Mouse (Mus musculus) fat pad, adult 2 months (tissue): Measurements from ENCODE around the gene Nat8.
"Not testable (repeated sequence)": the region's sequence is repeated elsewhere in the genome, so short reads cannot be mapped to it uniquely, and the experiment has no call there.

Experiments
- DNase-seq: peaks from one replicate; pipeline ENCODE4 v3.0.0-alpha.2; 2011; ENCODE audit warnings: low read depth, low spot score; ENCODE audit errors: extremely low read depth

The Nat8 gene

GRCm38 (mm10) chr6:85831796-85832321 is at the start of gene Nat8:
Gene Nat8 (minus strand): TSS chr6:85832082.
- no peak for DNase-seq

GRCm38 (mm10) chr6:85869006-85869405 is 37.1 kb upstream of the Nat8 start, which contains the start of gene Nat8f2:
Gene Nat8f2 (minus strand): TSS chr6:85869158.
- DNase-seq, result not testable (repeated sequence)

- DNase-seq, result no peak
Observed at GRCm38 (mm10) chr6:85867726-85868690, 36.1 kb upstream of the Nat8 start.

GRCm38 (mm10) chr6:85866995-85867394 is 35.1 kb upstream of the Nat8 start:
- not testable (repeated sequence) for DNase-seq

- DNase-seq, result not testable (repeated sequence)
Observed at GRCm38 (mm10) chr6:85866166-85866565, 34.3 kb upstream of the Nat8 start.

GRCm38 (mm10) chr6:85864900-85865639 is 33.2 kb upstream of the Nat8 start:
- DNase-seq, result not testable (repeated sequence)

- no peak for DNase-seq
Observed at GRCm38 (mm10) chr6:85863840-85864239, 32.0 kb upstream of the Nat8 start.

- DNase-seq, result no peak
Observed at GRCm38 (mm10) chr6:85863136-85863535, 31.3 kb upstream of the Nat8 start.

GRCm38 (mm10) chr6:85862565-85862964 is 30.7 kb upstream of the Nat8 start:
- DNase-seq, result no peak

DNA sequence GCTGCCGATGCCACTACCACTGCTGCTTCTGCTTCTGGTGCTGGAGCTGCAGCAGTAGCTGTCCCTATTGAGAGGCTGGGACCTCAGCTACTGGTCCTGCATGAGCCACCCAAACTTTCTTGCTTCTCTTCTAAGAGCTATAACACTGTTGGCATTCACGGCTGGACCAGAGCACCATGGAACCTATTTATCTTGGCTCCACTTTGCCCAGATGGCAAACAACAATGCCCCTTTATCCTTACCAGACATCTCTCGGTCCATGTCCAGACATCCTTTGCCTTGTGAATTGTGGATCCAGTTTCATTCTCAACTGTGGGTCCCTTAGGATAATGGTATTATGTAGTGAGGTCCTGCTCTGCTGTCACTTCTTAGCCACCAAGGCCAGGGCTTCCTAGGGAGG is 29.4 kb upstream of the Nat8 start:
- no peak for DNase-seq

DNA sequence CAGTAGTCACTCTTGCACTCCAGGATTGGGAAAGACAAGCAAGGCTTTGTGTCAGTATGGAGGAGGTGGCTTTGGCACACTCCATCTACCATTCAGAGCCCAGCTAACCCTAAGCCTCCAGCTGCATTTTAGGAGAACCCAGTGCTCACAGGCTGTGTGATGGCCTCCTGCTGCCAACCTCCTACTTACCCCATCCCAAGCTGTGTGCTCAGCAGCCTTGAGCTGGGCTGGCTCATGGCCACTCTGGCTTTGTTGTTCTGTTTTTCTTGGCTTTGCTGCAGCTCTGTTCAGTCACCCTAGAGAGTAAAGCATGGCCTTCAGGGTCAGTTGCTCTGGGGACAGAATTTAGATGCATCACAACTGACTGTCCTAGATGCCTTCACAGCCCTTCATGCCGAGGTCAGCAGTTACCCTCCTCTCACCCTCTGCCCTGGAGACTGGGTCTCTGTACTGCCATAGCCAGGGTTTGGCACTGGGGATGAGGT is 24.4 kb upstream of the Nat8 start:
- peak; percentile 96 for DNase-seq

GRCm38 (mm10) chr6:85853481-85853880 is 21.6 kb upstream of the Nat8 start:
- no peak for DNase-seq

GRCm38 (mm10) chr6:85851062-85851773 is 19.3 kb upstream of the Nat8 start:
- no peak for DNase-seq

DNA sequence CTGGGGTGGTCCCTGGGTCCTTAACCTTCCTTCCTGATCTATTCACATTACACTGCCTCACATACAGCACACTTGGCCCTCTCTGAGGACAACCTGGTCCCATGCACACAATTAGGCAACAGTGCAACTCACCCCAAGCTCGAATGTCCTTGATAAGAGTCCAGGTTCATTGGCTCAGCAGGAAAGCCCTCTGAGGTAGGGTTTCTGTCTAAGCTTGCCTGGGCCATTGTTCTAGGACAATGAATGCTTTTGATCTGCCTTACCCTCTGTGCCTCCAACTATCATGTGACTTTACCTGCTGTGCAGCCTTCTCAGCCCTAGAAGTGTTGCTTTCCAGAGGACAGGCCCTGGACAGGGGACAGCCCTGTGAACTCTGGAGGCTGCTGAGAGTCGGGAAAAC is 17.4 kb upstream of the Nat8 start:
- peak; percentile 88 for DNase-seq

DNA sequence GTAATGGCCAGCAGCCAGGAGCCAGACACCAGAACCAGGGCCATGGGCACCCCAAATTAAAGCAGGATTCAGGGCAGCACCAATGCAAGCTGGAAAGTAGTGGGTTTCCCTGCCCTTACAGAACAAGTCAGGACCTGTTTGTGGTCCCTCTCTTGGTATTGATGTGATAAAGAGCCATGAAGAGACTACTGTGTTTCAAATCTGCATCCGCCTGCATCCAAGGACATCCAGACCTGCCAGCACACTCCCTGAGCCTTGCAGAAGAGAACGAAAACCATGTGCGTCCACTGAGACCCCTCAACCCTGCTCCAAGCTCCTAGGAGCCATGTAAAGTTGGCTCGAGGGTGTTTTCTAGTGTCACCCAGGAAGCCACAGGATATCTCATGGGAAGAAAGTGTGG is 16.3 kb upstream of the Nat8 start:
- DNase-seq, result no peak

DNA sequence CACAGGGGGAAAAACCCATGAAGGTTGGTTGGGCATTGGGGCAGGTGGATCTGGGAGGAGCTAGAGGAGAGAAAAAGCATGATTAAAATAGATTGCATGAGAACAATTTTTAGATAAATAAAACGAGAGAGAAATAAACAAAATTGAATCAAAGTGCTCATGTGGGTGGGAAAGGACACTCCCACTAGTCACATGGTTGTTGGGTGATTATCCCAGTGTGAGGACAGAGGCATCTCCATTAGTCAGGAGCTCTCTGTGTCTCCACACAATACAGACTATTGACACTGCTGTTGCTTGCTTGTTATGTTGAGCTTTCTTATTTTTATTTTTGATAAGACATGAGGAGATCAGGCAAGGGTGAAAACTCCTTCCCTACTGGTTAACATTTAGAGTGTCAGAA is 15.0 kb upstream of the Nat8 start:
- DNase-seq, result no peak

DNA sequence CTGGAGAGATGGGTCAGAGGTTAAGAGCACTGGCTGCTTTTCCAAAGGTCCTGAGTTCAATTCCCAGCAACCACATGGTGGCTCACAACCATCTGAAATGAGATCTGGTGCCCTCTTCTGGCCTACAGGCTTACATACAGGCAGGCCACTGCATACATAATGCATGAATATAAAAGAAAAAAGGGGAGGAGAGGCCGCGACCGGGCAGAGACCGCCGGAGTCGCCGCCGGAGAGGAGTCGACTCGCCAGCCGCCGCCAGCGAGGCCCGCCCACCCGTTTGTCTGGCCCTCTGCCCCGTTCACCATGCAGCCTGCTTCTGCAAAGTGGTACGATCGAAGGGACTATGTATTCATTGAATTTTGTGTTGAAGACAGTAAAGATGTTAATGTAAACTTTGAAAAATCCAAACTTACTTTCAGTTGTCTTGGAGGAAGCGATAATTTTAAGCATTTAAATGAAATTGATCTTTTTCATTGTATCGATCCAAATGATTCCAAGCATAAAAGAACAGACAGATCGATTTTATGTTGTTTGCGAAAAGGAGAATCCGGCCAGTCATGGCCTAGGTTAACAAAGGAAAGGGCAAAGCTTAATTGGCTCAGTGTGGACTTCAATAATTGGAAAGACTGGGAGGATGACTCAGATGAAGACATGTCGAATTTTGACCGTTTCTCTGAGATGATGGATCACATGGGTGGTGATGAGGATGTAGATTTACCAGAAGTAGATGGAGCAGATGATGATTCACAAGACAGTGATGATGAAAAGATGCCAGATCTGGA is 12.0 kb upstream of the Nat8 start:
- DNase-seq, result not testable (repeated sequence)

DNA sequence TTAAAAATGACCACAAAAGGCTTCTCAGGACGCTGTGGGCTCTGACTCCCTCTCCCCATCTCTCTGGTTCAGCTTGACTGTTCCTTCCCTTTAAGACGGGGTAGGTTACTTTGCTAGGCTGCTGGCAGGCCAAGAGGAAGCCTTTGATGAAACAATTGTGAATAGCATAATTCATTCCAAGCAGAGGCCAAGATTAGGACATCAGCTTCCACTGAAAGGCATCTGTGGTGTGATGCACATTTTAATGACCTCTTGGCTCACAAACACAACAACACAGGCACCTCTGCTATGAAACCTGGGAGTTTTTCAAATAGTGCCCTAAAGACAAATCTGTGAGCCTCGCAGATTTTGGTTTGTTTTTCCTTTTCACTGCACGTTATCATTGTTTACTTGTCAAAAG is 8.1 kb upstream of the Nat8 start:
- peak; percentile 81 for DNase-seq

- DNase-seq, result no peak
Observed at GRCm38 (mm10) chr6:85838674-85839073, 6.8 kb upstream of the Nat8 start.

DNA sequence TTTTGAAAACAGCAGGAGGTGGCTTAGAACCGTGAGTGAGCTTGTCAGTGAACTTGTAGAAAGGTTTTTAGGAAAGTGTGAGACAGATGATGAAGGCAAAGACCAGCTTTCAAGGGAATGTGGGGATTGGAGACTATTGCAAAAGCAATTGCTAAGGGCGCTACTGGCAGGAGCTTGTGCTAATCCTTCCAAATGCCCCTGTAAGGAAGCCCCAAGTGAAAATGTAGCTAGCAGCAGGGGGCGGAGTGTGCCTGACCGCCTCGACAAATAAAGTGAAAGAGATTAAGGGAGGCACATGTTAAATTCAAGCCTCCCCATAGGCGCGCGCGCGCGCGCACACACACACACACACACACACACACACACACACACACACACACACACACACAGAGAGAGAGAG is 5.4 kb upstream of the Nat8 start:
- DNase-seq, result not testable (repeated sequence)
